Mouse (Mus musculus): ENCODE results near the gene Gcgr. TPM values are rescaled to one million over a fixed set of nuclear protein-coding genes. Genes with fewer than 3 reads are reported as not detected.

The Gcgr gene
- polyA plus RNA-seq, 1 experiment from 2014 or later, result 1.8 TPM

- DNase-seq (ENCODE audit: low spot score), result peak; percentile 46
- no peaks in the 10 kb centered on the region for H3K27me3 ChIP-seq (ENCODE audit: control insufficient read depth, insufficient read depth, low read length)
- peaks cover 6% of the 10 kb centered on the region; the same call in 1 of the 2 replicates for H3K4me1 ChIP-seq (ENCODE audit: control insufficient read depth, insufficient read depth, low read length)
- H3K27ac ChIP-seq (replicated peaks; ENCODE audit: low read depth, low read length), result no peak overlapping the region
- peak overlapping the region; percentile 17; the same call in 1 of the 2 replicates for H3K9ac ChIP-seq (ENCODE audit: low read length)
- no peaks in the 10 kb centered on the region for H3K36me3 ChIP-seq (ENCODE audit: control insufficient read depth, insufficient read depth, low read length)
- H3K4me3 ChIP-seq (ENCODE audit: low read depth, low read length), result no peak overlapping the region
- no peaks in the 10 kb centered on the region for H3K9me3 ChIP-seq (ENCODE audit: control insufficient read depth, low read length)
- no peak for ATAC-seq (ENCODE audit: insufficient number of reproducible peaks, low FRiP score, low TSS enrichment, low read depth)
- H3K4me2 ChIP-seq (ENCODE audit: low read depth, severe bottlenecking), result no peak overlapping the region
- 34% methylated on average over 9 of the region's 9 CpGs for WGBS
Measured at GRCm38 (mm10) chr11:120519738-120520137, 10.8 kb upstream of the Gcgr start.

DNA sequence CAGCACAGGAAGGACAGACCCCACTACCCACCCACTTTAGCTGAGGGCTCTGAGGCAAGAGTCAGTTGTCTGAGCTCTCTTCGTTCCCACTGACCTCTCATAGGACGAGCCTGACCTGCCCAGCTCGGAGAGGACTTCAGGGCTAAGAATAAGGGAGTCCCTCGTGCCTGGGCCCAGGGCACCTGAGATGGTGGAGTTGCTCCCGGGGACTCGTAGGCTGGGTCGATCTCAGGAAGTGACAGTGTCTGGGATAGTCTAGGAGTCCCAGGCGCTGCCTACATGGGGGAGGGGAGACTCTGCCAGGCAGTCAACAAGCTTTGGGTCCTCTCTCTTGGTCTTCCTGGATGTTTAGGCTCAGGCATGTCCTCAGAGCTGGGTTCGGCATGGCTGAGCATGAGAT is 10.0 kb upstream of the Gcgr start:
- 76% methylated on average over 9 of the region's 9 CpGs for WGBS
- Histone ChIP-seq H3K9ac (ENCODE audit: low read length) (no peak overlapping the region), H3K27ac (replicated peaks; ENCODE audit: low read depth, low read length) (no peak overlapping the region; the same call in 1 of the 2 replicates), H3K36me3 (ENCODE audit: control insufficient read depth, insufficient read depth, low read length) (no peaks in the 10 kb centered on the region), H3K4me2 (ENCODE audit: low read depth, severe bottlenecking) (no peak overlapping the region), H3K4me3 (ENCODE audit: low read depth, low read length) (no peak overlapping the region), H3K27me3 (ENCODE audit: control insufficient read depth, insufficient read depth, low read length) (no peaks in the 10 kb centered on the region), H3K4me1 (ENCODE audit: control insufficient read depth, insufficient read depth, low read length) (peaks cover 6% of the 10 kb centered on the region; the same call in 1 of the 2 replicates), H3K9me3 (ENCODE audit: control insufficient read depth, low read length) (no peaks in the 10 kb centered on the region)
- DNase-seq (ENCODE audit: low spot score) (no peak), ATAC-seq (ENCODE audit: insufficient number of reproducible peaks, low FRiP score, low TSS enrichment, low read depth) (no peak)

DNA sequence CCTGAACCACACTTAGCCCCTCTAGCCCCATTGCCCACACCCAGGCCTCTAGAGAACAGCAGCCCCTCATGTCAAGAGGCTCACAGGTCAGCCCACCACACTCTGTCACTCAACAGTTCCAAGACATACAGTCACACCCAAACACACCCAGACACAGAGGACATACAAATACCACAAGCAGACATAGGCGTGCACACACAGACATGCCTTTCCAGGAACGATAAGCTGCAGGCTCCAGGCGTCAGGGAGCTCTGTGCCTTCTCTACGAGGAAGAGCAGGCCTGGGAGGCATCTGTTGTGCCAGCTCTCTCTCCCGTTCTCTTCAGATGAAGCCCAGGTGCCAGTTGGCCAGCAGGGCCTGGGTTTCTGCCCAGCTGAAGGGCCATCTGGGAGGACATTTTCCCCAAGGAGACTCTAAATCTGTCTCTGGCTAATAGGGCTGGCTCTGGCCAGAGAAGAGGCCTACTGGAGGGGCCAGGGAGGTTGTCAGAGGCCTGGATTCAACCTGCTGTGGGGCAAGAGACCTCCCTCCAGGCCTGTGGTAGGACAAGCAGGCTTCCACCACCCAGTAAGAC is 9.4 kb upstream of the Gcgr start:
- no peaks in the 10 kb centered on the region for H3K27me3 ChIP-seq (ENCODE audit: control insufficient read depth, insufficient read depth, low read length)
- peaks cover 6% of the 10 kb centered on the region; the same call in 1 of the 2 replicates for H3K4me1 ChIP-seq (ENCODE audit: control insufficient read depth, insufficient read depth, low read length)
- H3K36me3 ChIP-seq (ENCODE audit: control insufficient read depth, insufficient read depth, low read length), result no peaks in the 10 kb centered on the region
- WGBS, result 85% methylated on average over 5 of the region's 5 CpGs
- no peak overlapping the region for H3K27ac ChIP-seq (replicated peaks; ENCODE audit: low read depth, low read length)
- no peak overlapping the region for H3K9ac ChIP-seq (ENCODE audit: low read length)
- ATAC-seq (ENCODE audit: insufficient number of reproducible peaks, low FRiP score, low TSS enrichment, low read depth), result no peak
- H3K4me2 ChIP-seq (ENCODE audit: low read depth, severe bottlenecking), result no peak overlapping the region
- no peak for DNase-seq (ENCODE audit: low spot score)
- H3K9me3 ChIP-seq (ENCODE audit: control insufficient read depth, low read length), result no peaks in the 10 kb centered on the region
- H3K4me3 ChIP-seq (ENCODE audit: low read depth, low read length), result no peak overlapping the region

DNA sequence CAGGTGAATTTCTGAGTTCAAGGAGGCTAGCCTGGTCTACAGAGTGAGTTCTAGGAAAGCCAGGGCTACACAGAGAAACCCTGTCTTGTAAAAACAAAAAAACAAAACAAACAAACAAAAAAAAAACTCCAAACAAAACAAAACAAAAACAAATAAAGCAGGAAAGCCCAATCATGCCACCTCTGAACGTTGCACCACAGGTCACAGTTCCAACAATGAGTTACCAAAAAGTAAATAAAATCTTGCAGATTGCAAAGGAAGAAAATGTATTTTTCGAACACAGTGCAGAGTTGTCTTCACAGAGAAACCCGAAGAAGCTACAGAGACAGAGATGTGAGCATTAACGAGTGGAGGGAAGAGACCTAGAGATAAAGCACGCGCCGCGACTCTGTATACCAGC is 7.9 kb upstream of the Gcgr start:
- Histone ChIP-seq H3K9ac (ENCODE audit: low read length) (no peak overlapping the region), H3K4me1 (ENCODE audit: control insufficient read depth, insufficient read depth, low read length) (peaks cover 6% of the 10 kb centered on the region; the same call in 1 of the 2 replicates), H3K27ac (replicated peaks; ENCODE audit: low read depth, low read length) (no peak overlapping the region), H3K4me2 (ENCODE audit: low read depth, severe bottlenecking) (no peak overlapping the region), H3K4me3 (ENCODE audit: low read depth, low read length) (no peak overlapping the region), H3K27me3 (ENCODE audit: control insufficient read depth, insufficient read depth, low read length) (peaks cover under 1% of the 10 kb centered on the region; the same call in 1 of the 2 replicates), H3K9me3 (ENCODE audit: control insufficient read depth, low read length) (no peaks in the 10 kb centered on the region), H3K36me3 (ENCODE audit: control insufficient read depth, insufficient read depth, low read length) (no peaks in the 10 kb centered on the region)
- no peak for ATAC-seq (ENCODE audit: insufficient number of reproducible peaks, low FRiP score, low TSS enrichment, low read depth)
- WGBS, result 87% methylated on average over 8 of the region's 8 CpGs
- DNase-seq (ENCODE audit: low spot score), result no peak

DNA sequence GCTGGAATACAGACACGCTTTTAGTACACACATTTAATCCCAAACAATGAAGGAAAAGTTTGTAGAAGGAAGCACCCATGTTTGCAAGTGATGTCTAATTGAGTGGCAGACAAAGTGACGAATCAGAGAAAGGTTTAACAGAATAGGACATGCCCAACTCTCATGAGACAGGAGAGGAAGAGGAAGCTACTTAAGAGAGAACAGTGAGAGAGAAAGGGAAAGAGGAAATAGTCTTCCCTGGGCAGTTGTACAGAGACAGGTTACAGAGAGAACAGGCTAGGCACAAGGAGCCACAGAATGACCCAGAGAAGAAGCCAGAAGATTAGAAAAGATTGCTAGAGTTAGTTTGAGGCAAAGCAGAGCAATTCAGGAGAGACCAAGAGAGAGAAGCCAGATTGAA is 4.5 kb upstream of the Gcgr start:
- Histone ChIP-seq H3K27ac (replicated peaks; ENCODE audit: low read depth, low read length) (no peak overlapping the region), H3K36me3 (ENCODE audit: control insufficient read depth, insufficient read depth, low read length) (no peaks in the 10 kb centered on the region), H3K27me3 (ENCODE audit: control insufficient read depth, insufficient read depth, low read length) (peaks cover 32% of the 10 kb centered on the region), H3K9ac (ENCODE audit: low read length) (no peak overlapping the region), H3K9me3 (ENCODE audit: control insufficient read depth, low read length) (no peaks in the 10 kb centered on the region), H3K4me1 (ENCODE audit: control insufficient read depth, insufficient read depth, low read length) (peaks cover 5% of the 10 kb centered on the region; the same call in 1 of the 2 replicates), H3K4me3 (ENCODE audit: low read depth, low read length) (no peak overlapping the region), H3K4me2 (ENCODE audit: low read depth, severe bottlenecking) (no peak overlapping the region)
- ATAC-seq (ENCODE audit: insufficient number of reproducible peaks, low FRiP score, low TSS enrichment, low read depth) (no peak), DNase-seq (ENCODE audit: low spot score) (no peak)
- WGBS, result 82% methylated on average over 2 of the region's 2 CpGs

DNA sequence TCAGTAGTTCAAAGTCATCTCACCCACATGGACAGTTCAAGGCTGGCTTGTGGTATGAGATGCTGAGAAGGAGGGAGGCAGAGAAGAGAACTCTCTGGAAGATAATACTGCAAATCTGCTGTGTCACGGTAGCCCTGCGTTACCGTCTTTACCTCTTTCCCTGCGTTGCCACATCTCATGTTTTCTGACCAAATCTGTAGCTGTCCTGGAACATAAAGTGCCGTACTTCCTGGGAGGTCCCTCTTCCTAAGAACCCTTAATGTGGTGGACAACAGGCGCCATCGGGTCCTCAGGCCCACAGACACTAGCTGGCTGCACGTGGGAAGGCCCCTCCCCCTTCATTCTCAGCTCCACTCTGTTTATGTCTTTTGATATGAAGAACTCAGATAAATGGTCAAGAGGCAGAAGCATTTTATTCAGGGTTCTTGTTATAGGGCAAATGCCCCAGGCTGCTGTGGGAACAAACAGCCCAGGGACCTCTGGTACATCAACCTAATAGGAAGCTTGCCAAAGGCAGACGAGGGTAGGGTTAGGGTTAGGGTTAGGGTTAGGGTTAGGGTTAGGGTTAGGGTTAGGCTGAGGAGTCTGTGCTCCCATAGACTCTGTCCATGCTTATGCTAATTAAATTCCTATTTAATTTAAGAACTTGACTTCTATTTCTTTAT is 2.7 kb upstream of the Gcgr start:
- WGBS, result 84% methylated on average over 9 of the region's 9 CpGs

DNA sequence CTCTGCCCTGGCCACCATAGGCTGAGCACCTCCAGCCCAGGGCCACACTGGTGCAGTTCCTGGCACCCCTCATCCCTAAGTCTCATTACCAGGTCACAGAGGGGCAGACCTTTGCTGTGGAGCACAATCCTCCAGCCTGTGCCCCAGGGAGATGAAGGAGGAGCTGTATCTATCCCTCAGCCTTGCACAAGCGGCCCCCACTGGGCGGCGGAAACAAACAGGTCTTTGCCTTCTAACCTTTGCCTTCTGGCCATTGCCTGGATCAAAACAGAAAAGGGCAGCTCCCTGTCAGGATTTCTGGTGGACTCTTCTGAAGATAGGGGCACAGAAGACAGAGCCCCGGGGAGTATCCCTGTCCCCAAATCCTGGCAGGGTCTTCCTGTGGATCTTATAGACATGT is 1.6 kb upstream of the Gcgr start:
- Histone ChIP-seq H3K36me3 (ENCODE audit: control insufficient read depth, insufficient read depth, low read length) (no peaks in the 10 kb centered on the region), H3K4me3 (ENCODE audit: low read depth, low read length) (no peak overlapping the region), H3K9me3 (ENCODE audit: control insufficient read depth, low read length) (no peaks in the 10 kb centered on the region), H3K27ac (replicated peaks; ENCODE audit: low read depth, low read length) (no peak overlapping the region), H3K4me1 (ENCODE audit: control insufficient read depth, insufficient read depth, low read length) (peaks cover 7% of the 10 kb centered on the region; the same call in 1 of the 2 replicates), H3K9ac (ENCODE audit: low read length) (no peak overlapping the region), H3K27me3 (ENCODE audit: control insufficient read depth, insufficient read depth, low read length) (peaks cover 51% of the 10 kb centered on the region), H3K4me2 (ENCODE audit: low read depth, severe bottlenecking) (no peak overlapping the region; the same call in 1 of the 2 replicates)
- ATAC-seq (ENCODE audit: insufficient number of reproducible peaks, low FRiP score, low TSS enrichment, low read depth), result no peak
- WGBS, result 67% methylated on average over 4 of the region's 4 CpGs
- no peak for DNase-seq (ENCODE audit: low spot score)

More for the DNA sequence above, 2.7 kb upstream of the Gcgr start:
- Histone ChIP-seq H3K4me1 (ENCODE audit: control insufficient read depth, insufficient read depth, low read length) (peaks cover 7% of the 10 kb centered on the region; the same call in 1 of the 2 replicates), H3K9me3 (ENCODE audit: control insufficient read depth, low read length) (no peaks in the 10 kb centered on the region), H3K27ac (replicated peaks; ENCODE audit: low read depth, low read length) (no peak overlapping the region), H3K27me3 (ENCODE audit: control insufficient read depth, insufficient read depth, low read length) (peaks cover 46% of the 10 kb centered on the region), H3K4me3 (ENCODE audit: low read depth, low read length) (no peak overlapping the region), H3K36me3 (ENCODE audit: control insufficient read depth, insufficient read depth, low read length) (no peaks in the 10 kb centered on the region), H3K4me2 (ENCODE audit: low read depth, severe bottlenecking) (no peak overlapping the region), H3K9ac (ENCODE audit: low read length) (no peak overlapping the region)
- no peak for ATAC-seq (ENCODE audit: insufficient number of reproducible peaks, low FRiP score, low TSS enrichment, low read depth)
- DNase-seq (ENCODE audit: low spot score), result no peak

DNA sequence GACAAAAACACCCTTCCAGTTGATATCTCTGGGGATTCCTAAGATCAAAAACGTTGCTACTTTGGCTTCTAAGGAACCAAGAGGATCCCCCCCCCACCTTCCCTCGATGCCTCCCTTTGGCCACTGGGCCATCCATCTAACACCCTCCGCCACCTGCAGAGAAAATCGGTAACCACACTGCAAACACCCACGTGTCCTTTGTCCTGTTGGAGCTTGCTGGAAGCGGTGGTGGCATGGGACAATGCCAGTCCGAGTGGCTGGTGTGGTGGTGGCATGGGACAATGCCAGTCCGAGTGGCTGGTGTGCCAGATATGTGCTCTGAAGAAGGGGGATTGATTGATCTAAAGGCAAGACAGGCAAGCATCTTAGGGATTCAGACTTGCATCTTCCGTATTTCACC is 1.1 kb downstream of the Gcgr start:
- ATAC-seq (ENCODE audit: insufficient number of reproducible peaks, low FRiP score, low TSS enrichment, low read depth) (no peak), DNase-seq (ENCODE audit: low spot score) (no peak)
- Histone ChIP-seq H3K27me3 (ENCODE audit: control insufficient read depth, insufficient read depth, low read length) (peaks cover 56% of the 10 kb centered on the region), H3K36me3 (ENCODE audit: control insufficient read depth, insufficient read depth, low read length) (no peaks in the 10 kb centered on the region), H3K27ac (replicated peaks; ENCODE audit: low read depth, low read length) (no peak overlapping the region), H3K4me1 (ENCODE audit: control insufficient read depth, insufficient read depth, low read length) (peaks cover 7% of the 10 kb centered on the region; the same call in 1 of the 2 replicates), H3K9me3 (ENCODE audit: control insufficient read depth, low read length) (no peaks in the 10 kb centered on the region), H3K9ac (ENCODE audit: low read length) (no peak overlapping the region), H3K4me3 (ENCODE audit: low read depth, low read length) (peak overlapping the region; percentile 41; the same call in 1 of the 2 replicates), H3K4me2 (ENCODE audit: low read depth, severe bottlenecking) (0 out of 2 replicates have a peak overlapping the region, but pooled peaks have one; percentile 16)
- WGBS, result 24% methylated on average over 9 of the region's 9 CpGs
